Mouse (Mus musculus) hindbrain, embryonic 14.5 days (tissue): Measurements from ENCODE around the gene Glb1. TPM values are rescaled to one million over a fixed set of nuclear protein-coding genes. Genes with fewer than 3 reads are reported as not detected.

ENCODE experiments used
- ATAC-seq: fragments of 200-750 bp; cut with Nextera tagmentation; 2 replicates; pipeline ENCODE4 v1.8.0; 2017; ENCODE audit warnings: moderate number of reproducible peaks, mild to moderate bottlenecking, moderate TSS enrichment, moderate library complexity; ENCODE audit not compliant: low FRiP score
- DNase-seq: peaks from one replicate; pipeline ENCODE4 v3.0.0-alpha.2; 2015; ENCODE audit warnings: low spot score
- H3K27ac ChIP-seq: fragments of 300-500 bp; sonication (generic); 2 replicates; pipeline ENCODE4 v1.5.1; 2014; ENCODE audit warnings: mild to moderate bottlenecking, moderate library complexity
- H3K27me3 ChIP-seq: fragments of 300-500 bp; sonication (generic); 2 replicates; pipeline ENCODE4 v1.6.1; 2014; ENCODE audit warnings: mild to moderate bottlenecking, low read length, mixed read lengths; ENCODE audit not compliant: control insufficient read depth, insufficient read depth
- H3K36me3 ChIP-seq: fragments of 300-500 bp; sonication (generic); replicated peaks from 2 replicates; pipeline ENCODE4 v1.6.1; 2014; ENCODE audit not compliant: control insufficient read depth, insufficient read depth
- H3K4me1 ChIP-seq: fragments of 300-500 bp; sonication (generic); replicated peaks from 2 replicates; pipeline ENCODE4 v1.6.1; 2014; ENCODE audit warnings: antibody characterized with exemption, low read length, mixed read lengths; ENCODE audit not compliant: control insufficient read depth, insufficient read depth
- H3K4me2 ChIP-seq: fragments of 300-500 bp; sonication (generic); replicated peaks from 2 replicates; pipeline ENCODE4 v1.6.1; 2014; ENCODE audit warnings: mild to moderate bottlenecking, moderate library complexity
- H3K4me3 ChIP-seq: fragments of 300-500 bp; sonication (generic); replicated peaks from 2 replicates; pipeline ENCODE4 v1.5.1; 2014; ENCODE audit warnings: mild to moderate bottlenecking, low read length
- H3K9ac ChIP-seq: fragments of 300-500 bp; sonication (generic); 2 replicates; pipeline ENCODE4 v1.6.1; 2014
- H3K9me3 ChIP-seq: fragments of 300-500 bp; sonication (generic); 2 replicates; pipeline ENCODE4 v1.6.1; 2016; ENCODE audit warnings: low read length; ENCODE audit not compliant: control insufficient read depth
- WGBS: fragments of 180-500 bp; shearing (Covaris S2); extraction: QIAGEN DNeasy Blood & Tissue Kit; methylation state at CpG from one replicate; pipeline ENCODE4 v1.1.7; 2014; 5-methylcytosine and 5-hydroxymethylcytosine counted together
- polyA plus RNA-seq: library from polyadenylated mRNA; unstranded; fragments of >200 nt; fragmentation: Nextera tagmentation; extraction: Ambion mirVana; gene quantifications from 2 replicates; pipeline ENCODE4 v1.2.1, GENCODE M21; 2014

Glb1 gene
- polyA plus RNA-seq, 1 experiment from 2014 or later = 36.2 TPM

DNA sequence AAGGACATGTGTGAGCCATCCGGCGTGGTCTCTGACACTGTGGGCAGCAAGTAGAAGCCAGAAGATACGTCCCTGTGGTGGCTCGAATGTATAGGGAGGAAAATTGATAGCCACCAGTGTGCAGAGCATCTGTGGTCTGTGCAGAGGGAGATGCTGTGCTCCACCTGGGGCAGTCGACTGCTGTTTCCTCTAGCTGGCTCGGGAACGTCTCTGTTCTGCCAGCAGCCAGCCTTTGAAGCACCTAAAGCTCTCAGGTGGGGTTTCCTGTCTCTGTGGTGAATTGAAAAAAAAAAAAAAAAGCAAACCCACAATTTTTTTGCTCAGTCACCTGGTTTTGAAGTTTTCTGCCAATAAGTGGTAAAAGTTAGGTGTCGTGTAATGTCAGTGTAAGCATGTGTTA, 42.5 kb downstream of the Glb1 start:
- DNase-seq (no peak), ATAC-seq (no peak)
- Histone ChIP-seq H3K27ac (no peak overlapping the region), H3K27me3 (no peaks in the 10 kb centered on the region), H3K9ac (no peak overlapping the region), H3K9me3 (no peaks in the 10 kb centered on the region), H3K36me3 (peaks cover 2% of the 10 kb centered on the region; the same call in 1 of the 2 replicates), H3K4me2 (no peak overlapping the region), H3K4me1 (no peaks in the 10 kb centered on the region), H3K4me3 (no peak overlapping the region)
- WGBS = 92% methylated on average over 8 of the region's 8 CpGs

DNA sequence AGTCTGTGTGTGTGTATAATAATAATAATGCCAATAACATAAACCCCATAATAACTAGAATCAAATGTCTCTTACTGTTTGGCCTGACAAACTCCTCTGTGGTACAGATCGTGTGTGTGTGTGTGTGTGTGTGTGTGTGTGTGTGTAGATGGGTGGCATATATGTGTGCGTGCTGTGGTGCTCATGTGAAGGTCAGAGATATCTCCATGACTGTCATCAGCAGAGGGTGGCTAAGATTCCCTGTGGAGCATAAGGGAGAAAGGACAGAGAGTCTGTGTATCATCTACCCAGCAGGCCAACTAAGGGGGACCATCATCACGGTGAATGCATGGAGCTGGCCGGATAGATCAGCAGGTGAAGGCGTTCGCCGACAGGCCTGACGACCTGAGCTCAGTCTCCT, 46.0 kb downstream of the Glb1 start:
- Histone ChIP-seq H3K9me3 (no peaks in the 10 kb centered on the region), H3K4me3 (no peak overlapping the region), H3K27me3 (no peaks in the 10 kb centered on the region), H3K4me1 (no peaks in the 10 kb centered on the region), H3K9ac (no peak overlapping the region), H3K36me3 (peaks cover 2% of the 10 kb centered on the region; the same call in 1 of the 2 replicates), H3K4me2 (no peak overlapping the region), H3K27ac (no peak overlapping the region)
- DNase-seq (no peak), ATAC-seq (no peak)
- WGBS = 92% methylated on average over 8 of the region's 8 CpGs

DNA sequence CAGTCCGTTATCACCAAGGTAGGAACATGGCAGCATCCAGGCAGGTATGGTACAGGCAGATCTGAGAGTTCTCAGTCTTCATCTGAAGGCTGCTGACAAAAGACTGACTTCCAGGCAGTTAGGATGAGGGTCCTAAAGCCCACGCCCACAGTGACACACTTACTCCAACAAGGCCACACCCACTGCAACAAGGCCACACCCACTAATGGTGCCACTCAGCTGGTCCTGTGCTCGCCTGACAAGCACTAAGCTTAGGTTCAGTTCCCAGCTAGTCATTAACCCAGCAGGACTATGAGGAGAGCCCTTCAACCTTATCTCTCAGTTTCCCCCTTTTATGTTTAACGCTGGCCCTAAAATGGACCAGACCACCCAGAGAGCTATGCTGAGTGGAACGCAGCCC, 47.8 kb downstream of the Glb1 start:
- Histone ChIP-seq H3K27me3 (no peaks in the 10 kb centered on the region), H3K36me3 (0 out of 2 replicates have a peak, but pooled peaks cover 2% of the 10 kb centered on the region), H3K9me3 (no peaks in the 10 kb centered on the region), H3K4me2 (no peak overlapping the region), H3K4me3 (no peak overlapping the region), H3K9ac (no peak overlapping the region), H3K4me1 (no peaks in the 10 kb centered on the region), H3K27ac (no peak overlapping the region)
- no peak for ATAC-seq
- 90% methylated on average over 5 of the region's 5 CpGs for WGBS
- DNase-seq = no peak

DNA sequence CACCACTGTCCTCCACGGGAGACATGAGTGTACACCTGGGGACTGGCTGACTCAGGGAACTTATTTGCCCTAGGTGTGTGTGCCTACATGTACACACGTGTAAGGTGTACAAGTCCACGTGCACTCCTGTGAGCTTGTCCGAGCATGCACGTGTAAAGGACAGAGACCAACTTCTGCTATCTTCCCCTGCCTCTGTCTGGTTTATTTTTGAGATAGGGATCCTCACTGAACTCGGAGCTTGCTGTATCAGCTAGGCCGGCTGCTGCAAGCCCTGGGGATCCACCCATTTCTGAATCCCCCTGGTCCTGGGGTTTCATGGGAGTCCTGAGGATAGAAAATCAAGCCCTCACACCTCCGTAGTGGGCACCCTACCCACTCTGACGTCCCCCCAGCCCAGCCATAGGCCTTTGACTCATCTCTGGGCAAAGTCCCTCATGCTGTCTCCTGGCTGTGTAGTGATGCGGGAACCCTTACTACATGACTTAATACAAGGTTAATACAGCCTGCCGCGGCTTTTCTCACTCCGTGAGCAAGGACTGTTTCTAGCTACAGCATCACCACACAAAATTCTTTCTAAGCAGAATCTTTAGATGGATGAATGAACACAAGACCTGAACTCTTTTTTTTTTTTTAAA, 48.4 kb downstream of the Glb1 start:
- Histone ChIP-seq H3K9me3 (no peaks in the 10 kb centered on the region), H3K4me2 (no peak overlapping the region), H3K27me3 (no peaks in the 10 kb centered on the region), H3K4me3 (no peak overlapping the region), H3K27ac (no peak overlapping the region), H3K36me3 (0 out of 2 replicates have a peak, but pooled peaks cover 2% of the 10 kb centered on the region), H3K9ac (no peak overlapping the region), H3K4me1 (no peaks in the 10 kb centered on the region)
- DNase-seq (no peak), ATAC-seq (no peak)
- WGBS = 94% methylated on average over 13 of the region's 13 CpGs

DNA sequence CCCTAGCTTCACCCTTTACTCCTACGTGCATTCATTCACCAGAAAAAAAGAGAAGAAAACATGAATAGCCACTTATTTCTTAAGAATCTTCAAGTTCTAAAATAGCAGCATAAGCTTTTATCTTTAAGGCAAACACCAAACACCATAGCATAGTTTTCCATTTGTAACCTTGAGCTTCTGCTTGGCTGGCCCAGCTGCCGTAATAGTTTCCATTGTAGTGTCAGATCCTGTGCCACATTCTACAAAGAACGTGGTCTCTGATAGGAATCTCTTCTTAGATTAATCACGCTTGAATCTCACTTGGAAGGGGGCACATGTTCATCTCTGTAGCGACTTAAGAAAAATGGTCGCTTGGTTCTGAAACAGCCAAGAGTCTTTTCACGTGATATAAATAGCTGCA, 50.7 kb downstream of the Glb1 start:
- no peaks in the 10 kb centered on the region for H3K27me3 ChIP-seq
- no peak overlapping the region for H3K9ac ChIP-seq
- DNase-seq = no peak
- H3K9me3 ChIP-seq = no peaks in the 10 kb centered on the region
- no peak for ATAC-seq
- H3K4me3 ChIP-seq = no peak overlapping the region
- no peak overlapping the region for H3K27ac ChIP-seq
- no peaks in the 10 kb centered on the region for H3K4me1 ChIP-seq
- no peak overlapping the region for H3K4me2 ChIP-seq
- WGBS = 84% methylated on average over 7 of the region's 7 CpGs
- H3K36me3 ChIP-seq = 0 out of 2 replicates have a peak, but pooled peaks cover 5% of the 10 kb centered on the region

DNA sequence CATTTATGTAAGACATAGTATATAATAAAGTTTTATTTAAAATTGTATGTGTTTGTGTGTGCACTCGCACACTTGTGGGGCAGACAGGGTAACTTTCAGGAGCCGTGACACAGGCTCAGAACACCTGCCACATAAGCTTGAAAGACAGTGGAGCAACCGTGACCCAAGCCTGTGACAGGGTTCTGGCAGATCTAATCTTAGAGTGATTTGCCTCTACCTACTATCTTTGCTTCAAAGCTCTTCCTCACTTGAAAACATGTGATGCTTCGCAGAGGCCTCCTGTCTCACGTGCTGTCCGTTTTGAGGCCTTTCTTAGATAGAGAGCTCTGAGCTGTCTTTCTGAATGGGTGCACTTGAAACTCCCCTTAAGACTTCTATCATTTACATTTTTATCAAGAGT, 51.5 kb downstream of the Glb1 start:
- H3K9me3 ChIP-seq = no peaks in the 10 kb centered on the region
- H3K4me1 ChIP-seq = no peaks in the 10 kb centered on the region
- ATAC-seq (no peak), DNase-seq (no peak)
- H3K27me3 ChIP-seq = no peaks in the 10 kb centered on the region
- WGBS = 95% methylated on average over 6 of the region's 6 CpGs
- no peak overlapping the region for H3K9ac ChIP-seq
- peaks cover 9% of the 10 kb centered on the region; the same call in 1 of the 2 replicates for H3K36me3 ChIP-seq
- no peak overlapping the region for H3K4me2 ChIP-seq
- no peak overlapping the region for H3K4me3 ChIP-seq
- H3K27ac ChIP-seq = no peak overlapping the region

DNA sequence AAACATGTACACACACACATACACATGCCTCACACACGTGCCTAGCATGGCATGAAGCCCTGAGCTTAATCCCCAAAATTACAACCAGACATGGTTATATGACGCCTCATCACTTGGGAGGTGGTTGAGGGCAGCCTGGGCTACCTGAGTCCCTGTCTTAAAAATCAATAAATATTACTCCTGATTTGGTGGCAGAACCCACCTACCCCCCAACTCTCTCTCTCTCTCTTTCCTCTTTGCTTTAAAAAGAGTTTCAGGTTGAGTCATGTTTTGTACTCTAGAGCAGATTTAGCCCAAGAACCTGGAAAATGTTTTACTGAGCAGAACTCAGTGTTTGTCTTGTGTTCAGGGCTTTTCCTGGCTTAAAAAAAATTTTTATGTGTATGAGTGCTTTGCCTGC, 54.5 kb downstream of the Glb1 start:
- Histone ChIP-seq H3K36me3 (peaks cover 17% of the 10 kb centered on the region; the same call in 1 of the 2 replicates), H3K27me3 (no peaks in the 10 kb centered on the region), H3K4me3 (no peak overlapping the region), H3K4me1 (no peaks in the 10 kb centered on the region), H3K27ac (no peak overlapping the region), H3K4me2 (no peak overlapping the region), H3K9ac (no peak overlapping the region), H3K9me3 (no peaks in the 10 kb centered on the region)
- no peak for DNase-seq
- 72% methylated on average over 2 of the region's 2 CpGs for WGBS
- no peak for ATAC-seq

DNA sequence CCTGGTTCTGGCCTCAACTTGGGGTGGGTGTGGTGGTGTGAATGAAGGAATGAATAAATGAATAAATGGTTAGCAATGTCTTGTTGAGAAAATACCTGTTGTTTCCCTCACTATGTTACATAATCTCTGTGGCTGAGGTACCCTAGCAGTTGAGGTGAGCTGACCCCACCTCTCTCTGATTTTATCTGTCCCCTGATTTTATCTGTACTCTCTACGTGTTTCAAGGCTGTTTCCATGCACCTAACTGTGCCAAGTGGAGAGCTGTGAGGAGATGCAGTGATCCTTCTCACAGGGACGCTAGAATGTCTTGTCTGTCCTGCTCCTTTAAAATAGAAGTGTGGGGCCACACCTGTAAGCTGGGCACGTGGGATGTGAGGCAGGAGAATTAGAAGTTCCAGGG, 57.6 kb downstream of the Glb1 start:
- Histone ChIP-seq H3K9me3 (no peaks in the 10 kb centered on the region), H3K4me3 (no peak overlapping the region), H3K36me3 (peaks cover 21% of the 10 kb centered on the region; the same call in 1 of the 2 replicates), H3K9ac (no peak overlapping the region), H3K4me2 (no peak overlapping the region), H3K27me3 (no peaks in the 10 kb centered on the region), H3K27ac (no peak overlapping the region), H3K4me1 (no peaks in the 10 kb centered on the region)
- no peak for ATAC-seq
- 96% methylated on average over 3 of the region's 3 CpGs for WGBS
- no peak for DNase-seq

DNA sequence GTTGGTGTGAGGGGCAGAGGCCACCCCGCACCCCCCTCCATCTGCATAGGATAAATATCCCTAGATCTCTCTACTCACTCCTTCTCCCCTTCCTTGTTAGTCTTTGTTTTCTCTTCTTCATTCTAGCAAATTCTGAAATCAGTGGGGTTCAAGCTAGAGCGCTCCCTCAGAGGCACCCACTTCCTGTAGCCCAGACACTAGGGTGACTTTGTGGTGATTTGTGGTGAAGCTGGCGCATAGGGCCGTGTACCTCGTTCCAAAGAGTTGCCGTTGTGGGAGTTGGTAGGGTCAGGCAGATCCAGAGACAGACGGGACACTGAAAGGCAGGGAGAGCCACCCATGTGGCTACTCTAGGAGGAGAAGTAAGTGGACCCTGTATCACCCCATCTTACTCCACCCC, 61.7 kb downstream of the Glb1 start:
- H3K27ac ChIP-seq = no peak overlapping the region
- DNase-seq (no peak), ATAC-seq (no peak)
- no peak overlapping the region for H3K4me3 ChIP-seq
- H3K4me1 ChIP-seq = no peaks in the 10 kb centered on the region
- H3K27me3 ChIP-seq = no peaks in the 10 kb centered on the region
- 93% methylated on average over 7 of the region's 7 CpGs for WGBS
- H3K9ac ChIP-seq = no peak overlapping the region
- H3K4me2 ChIP-seq = no peak overlapping the region
- peaks cover 27% of the 10 kb centered on the region; the same call in 1 of the 2 replicates for H3K36me3 ChIP-seq
- no peaks in the 10 kb centered on the region for H3K9me3 ChIP-seq

DNA sequence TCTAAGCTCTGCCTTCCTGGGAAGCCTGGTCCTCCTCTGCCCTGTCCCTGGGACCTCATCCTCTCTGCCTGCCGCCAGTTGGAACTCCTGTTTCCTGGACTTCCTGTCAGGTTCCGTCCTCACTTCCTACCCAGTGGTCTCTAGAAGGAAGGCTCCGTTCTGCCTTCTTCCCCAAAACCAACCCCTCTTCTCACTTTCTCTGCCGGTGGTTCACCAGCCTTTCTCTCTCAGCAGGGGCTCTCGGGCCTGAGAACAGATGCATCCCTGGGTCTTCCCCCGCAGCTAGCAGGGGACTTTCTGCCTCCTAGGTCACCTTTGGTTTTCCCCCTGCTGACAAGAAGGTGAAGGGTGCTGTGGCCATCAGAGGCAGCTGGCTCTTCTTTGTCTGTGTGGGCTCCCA, 64.6 kb downstream of the Glb1 start:
- no peak overlapping the region for H3K4me2 ChIP-seq
- H3K27me3 ChIP-seq = no peaks in the 10 kb centered on the region
- no peaks in the 10 kb centered on the region for H3K4me1 ChIP-seq
- 82% methylated on average over 6 of the region's 6 CpGs for WGBS
- no peak overlapping the region for H3K9ac ChIP-seq
- no peak overlapping the region for H3K27ac ChIP-seq
- no peak overlapping the region for H3K4me3 ChIP-seq
- no peaks in the 10 kb centered on the region for H3K9me3 ChIP-seq
- H3K36me3 ChIP-seq = peaks cover 20% of the 10 kb centered on the region; the same call in 1 of the 2 replicates
- ATAC-seq (no peak), DNase-seq (no peak)
